Mouse (Mus musculus): ENCODE measurements at regions not wholly inside any gene's neighbourhood (a gene's known extent, or its start where the extent isn't known, plus 50 kb on each side); places are given as distances from the start of the nearest gene placed in this dataset.

- Histone ChIP-seq H3K36me3 (ENCODE audit: control insufficient read depth, insufficient read depth) (no peaks in the 10 kb centered on the region), H3K9ac (ENCODE audit: low read depth, low read length) (no peak overlapping the region), H3K4me2 (replicated peaks; ENCODE audit: low read depth) (no peak overlapping the region), H3K27ac (ENCODE audit: low read depth, low read length) (no peak overlapping the region), H3K4me1 (replicated peaks; ENCODE audit: control insufficient read depth, insufficient read depth, low read length) (no peaks in the 10 kb centered on the region), H3K27me3 (replicated peaks; ENCODE audit: control insufficient read depth, insufficient read depth, low read length) (no peaks in the 10 kb centered on the region), H3K4me3 (ENCODE audit: low read depth, low read length) (no peak overlapping the region), H3K9me3 (ENCODE audit: control insufficient read depth) (no peaks in the 10 kb centered on the region)
- ATAC-seq, result peak; percentile 76
- 36% methylated on average over 6 of the region's 6 CpGs for WGBS
- peak; percentile 6; the same call in 1 of the 2 replicates for TF ChIP-seq CTCF (IDR thresholded peaks at IDR 0.05; ENCODE audit: low read depth)
Measured at GRCm38 (mm10) chr10:44755355-44755957, 227.2 kb upstream of the Prdm1 start.

- 74% methylated on average over 4 of the region's 4 CpGs for WGBS
Measured at GRCm38 (mm10) chr10:44754930-44755329, 226.6 kb upstream of the Prdm1 start.

GRCm38 (mm10) chr10:44752719-44753390 is 224.6 kb upstream of the Prdm1 start:
- no peaks in the 10 kb centered on the region for H3K27me3 ChIP-seq (replicated peaks; ENCODE audit: control insufficient read depth, insufficient read depth, low read length)
- no peak overlapping the region for H3K4me3 ChIP-seq (ENCODE audit: low read depth, low read length)
- no peak for TF ChIP-seq CTCF (IDR thresholded peaks at IDR 0.05; ENCODE audit: low read depth)
- H3K27ac ChIP-seq (ENCODE audit: low read depth, low read length), result no peak overlapping the region
- H3K9ac ChIP-seq (ENCODE audit: low read depth, low read length), result no peak overlapping the region
- no peaks in the 10 kb centered on the region for H3K4me1 ChIP-seq (replicated peaks; ENCODE audit: control insufficient read depth, insufficient read depth, low read length)
- no peak for ATAC-seq
- no peaks in the 10 kb centered on the region for H3K36me3 ChIP-seq (ENCODE audit: control insufficient read depth, insufficient read depth)
- no peak overlapping the region for H3K4me2 ChIP-seq (replicated peaks; ENCODE audit: low read depth)
- no peaks in the 10 kb centered on the region for H3K9me3 ChIP-seq (ENCODE audit: control insufficient read depth)
- 85% methylated on average over 8 of the region's 8 CpGs for WGBS

More at GRCm38 (mm10) chr10:44754930-44755329, 226.6 kb upstream of the Prdm1 start:
- H3K4me3 ChIP-seq (ENCODE audit: low read depth, low read length), result no peak overlapping the region
- no peak overlapping the region for H3K27ac ChIP-seq (ENCODE audit: low read depth, low read length)
- H3K36me3 ChIP-seq (ENCODE audit: control insufficient read depth, insufficient read depth), result no peaks in the 10 kb centered on the region
- no peak overlapping the region for H3K9ac ChIP-seq (ENCODE audit: low read depth, low read length)
- no peaks in the 10 kb centered on the region for H3K9me3 ChIP-seq (ENCODE audit: control insufficient read depth)
- no peaks in the 10 kb centered on the region for H3K4me1 ChIP-seq (replicated peaks; ENCODE audit: control insufficient read depth, insufficient read depth, low read length)
- H3K27me3 ChIP-seq (replicated peaks; ENCODE audit: control insufficient read depth, insufficient read depth, low read length), result no peaks in the 10 kb centered on the region
- no peak for ATAC-seq
- H3K4me2 ChIP-seq (replicated peaks; ENCODE audit: low read depth), result no peak overlapping the region
- no peak for TF ChIP-seq CTCF (IDR thresholded peaks at IDR 0.05; ENCODE audit: low read depth)

GRCm38 (mm10) chr10:44751061-44751460 is 222.8 kb upstream of the Prdm1 start:
- Histone ChIP-seq H3K4me2 (replicated peaks; ENCODE audit: low read depth) (no peak overlapping the region), H3K36me3 (ENCODE audit: control insufficient read depth, insufficient read depth) (no peaks in the 10 kb centered on the region), H3K9me3 (ENCODE audit: control insufficient read depth) (no peaks in the 10 kb centered on the region), H3K4me3 (ENCODE audit: low read depth, low read length) (no peak overlapping the region), H3K4me1 (replicated peaks; ENCODE audit: control insufficient read depth, insufficient read depth, low read length) (no peaks in the 10 kb centered on the region), H3K27ac (ENCODE audit: low read depth, low read length) (no peak overlapping the region), H3K9ac (ENCODE audit: low read depth, low read length) (no peak overlapping the region), H3K27me3 (replicated peaks; ENCODE audit: control insufficient read depth, insufficient read depth, low read length) (no peaks in the 10 kb centered on the region)
- TF ChIP-seq CTCF (IDR thresholded peaks at IDR 0.05; ENCODE audit: low read depth), result no peak
- ATAC-seq, result no peak
- 67% methylated on average over 6 of the region's 6 CpGs for WGBS

- no peak for ATAC-seq
- Histone ChIP-seq H3K27ac (ENCODE audit: low read depth, low read length) (no peak overlapping the region), H3K36me3 (ENCODE audit: control insufficient read depth, insufficient read depth) (no peaks in the 10 kb centered on the region), H3K9me3 (ENCODE audit: control insufficient read depth) (no peaks in the 10 kb centered on the region), H3K4me3 (ENCODE audit: low read depth, low read length) (no peak overlapping the region), H3K4me1 (replicated peaks; ENCODE audit: control insufficient read depth, insufficient read depth, low read length) (no peaks in the 10 kb centered on the region), H3K27me3 (replicated peaks; ENCODE audit: control insufficient read depth, insufficient read depth, low read length) (no peaks in the 10 kb centered on the region), H3K4me2 (replicated peaks; ENCODE audit: low read depth) (no peak overlapping the region), H3K9ac (ENCODE audit: low read depth, low read length) (no peak overlapping the region)
- no peak for TF ChIP-seq CTCF (IDR thresholded peaks at IDR 0.05; ENCODE audit: low read depth)
- WGBS, result 60% methylated on average over 4 of the region's 4 CpGs
Measured at GRCm38 (mm10) chr10:44749206-44749605, 220.9 kb upstream of the Prdm1 start.

- no peak overlapping the region for H3K4me3 ChIP-seq (ENCODE audit: low read depth, low read length)
- no peaks in the 10 kb centered on the region for H3K9me3 ChIP-seq (ENCODE audit: control insufficient read depth)
- 50% methylated on average over 3 of the region's 3 CpGs for WGBS
- no peaks in the 10 kb centered on the region for H3K36me3 ChIP-seq (ENCODE audit: control insufficient read depth, insufficient read depth)
- H3K4me2 ChIP-seq (replicated peaks; ENCODE audit: low read depth), result no peak overlapping the region
- TF ChIP-seq CTCF (IDR thresholded peaks at IDR 0.05; ENCODE audit: low read depth), result no peak
- ATAC-seq, result no peak
- no peak overlapping the region for H3K27ac ChIP-seq (ENCODE audit: low read depth, low read length)
- no peak overlapping the region for H3K9ac ChIP-seq (ENCODE audit: low read depth, low read length)
- no peaks in the 10 kb centered on the region for H3K4me1 ChIP-seq (replicated peaks; ENCODE audit: control insufficient read depth, insufficient read depth, low read length)
- no peaks in the 10 kb centered on the region for H3K27me3 ChIP-seq (replicated peaks; ENCODE audit: control insufficient read depth, insufficient read depth, low read length)
Measured at GRCm38 (mm10) chr10:44747419-44747818, 219.1 kb upstream of the Prdm1 start.

All from intestine, postnatal 0 days (tissue).